Mouse (Mus musculus) midbrain, embryonic 12.5 days (tissue): ENCODE results near the gene Smad3. TPM values are rescaled to one million over a fixed set of nuclear protein-coding genes. Genes with fewer than 3 reads are reported as not detected.

Experiments
- ATAC-seq: fragments of 200-750 bp; cut with Nextera tagmentation; 2 replicates; pipeline ENCODE4 v1.8.0; 2017; ENCODE audit warnings: low read depth, moderate TSS enrichment, moderate library complexity; ENCODE audit not compliant: low FRiP score
- H3K27ac ChIP-seq: fragments of 300-500 bp; sonication (generic); replicated peaks from 2 replicates; pipeline ENCODE4 v1.5.1; 2016; ENCODE audit warnings: mild to moderate bottlenecking
- H3K27me3 ChIP-seq: fragments of 300-500 bp; sonication (generic); 2 replicates; pipeline ENCODE4 v1.6.1; 2016; ENCODE audit warnings: mild to moderate bottlenecking
- H3K36me3 ChIP-seq: fragments of 300-500 bp; sonication (generic); 2 replicates; pipeline ENCODE4 v1.6.1; 2016
- H3K4me1 ChIP-seq: fragments of 300-500 bp; sonication (generic); 2 replicates; pipeline ENCODE4 v1.6.1; 2016
- H3K4me2 ChIP-seq: fragments of 300-500 bp; sonication (generic); replicated peaks from 2 replicates; pipeline ENCODE4 v1.6.1; 2016; ENCODE audit warnings: mild to moderate bottlenecking, moderate library complexity
- H3K4me3 ChIP-seq: fragments of 300-500 bp; sonication (generic); 2 replicates; pipeline ENCODE4 v1.5.1; 2016; ENCODE audit warnings: mild to moderate bottlenecking
- H3K9ac ChIP-seq: fragments of 300-500 bp; sonication (generic); replicated peaks from 2 replicates; pipeline ENCODE4 v1.6.1; 2016; ENCODE audit warnings: mild to moderate bottlenecking, moderate library complexity
- H3K9me3 ChIP-seq: fragments of 300-500 bp; sonication (generic); 2 replicates; pipeline ENCODE4 v1.6.1; 2016; ENCODE audit warnings: mild to moderate bottlenecking
- WGBS: fragments of 180-500 bp; shearing (Covaris S2); methylation state at CpG from one replicate; pipeline ENCODE4 v1.1.7; 2016; 5-methylcytosine and 5-hydroxymethylcytosine counted together
- polyA plus RNA-seq: library from polyadenylated mRNA; unstranded; fragments of >200 nt; fragmentation: Nextera tagmentation; extraction: Ambion mirVana; gene quantifications from 2 replicates; pipeline ENCODE4 v1.2.1, GENCODE M21; 2016

Smad3 gene
- polyA plus RNA-seq, 1 experiment from 2014 or later: 31.2 TPM

- WGBS: 16% methylated on average over 7 of the region's 7 CpGs
- Histone ChIP-seq H3K27me3 (no peaks in the 10 kb centered on the region), H3K27ac (peak overlapping the region; percentile 76), H3K9me3 (no peaks in the 10 kb centered on the region), H3K9ac (no peak overlapping the region), H3K4me3 (no peak overlapping the region), H3K4me2 (0 out of 2 replicates have a peak overlapping the region, but pooled peaks have one; percentile 7), H3K36me3 (peaks cover 47% of the 10 kb centered on the region), H3K4me1 (peaks cover 32% of the 10 kb centered on the region)
- peak; percentile 30; the same call in 1 of the 2 replicates for ATAC-seq
These were observed 104.1 kb downstream of the Smad3 start for GRCm38 (mm10) chr9:63653666-63654065.

DNA sequence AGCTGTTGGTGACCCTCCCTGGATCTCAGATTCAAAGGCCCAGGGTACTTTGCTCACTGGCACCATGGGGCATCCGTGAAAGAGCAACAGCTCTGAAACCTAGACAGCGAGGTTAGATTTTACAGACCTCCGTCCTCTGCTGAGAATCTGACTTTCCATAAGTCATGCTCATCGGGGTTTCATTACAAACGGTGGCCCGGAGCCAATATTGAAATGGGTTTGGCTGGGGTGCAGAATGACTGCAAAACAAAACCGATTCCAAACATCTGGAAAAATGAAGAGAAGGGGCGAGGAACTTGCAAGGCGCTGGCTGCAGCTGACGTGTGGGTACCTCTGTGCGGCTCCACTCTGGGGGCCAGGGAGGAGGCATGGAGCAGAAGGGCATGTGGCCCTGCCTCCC lies 106.2 kb downstream of the Smad3 start:
- no peak for ATAC-seq
- Histone ChIP-seq H3K9ac (no peak overlapping the region), H3K36me3 (peaks cover 60% of the 10 kb centered on the region), H3K27ac (peak overlapping the region; percentile 30; the same call in 1 of the 2 replicates), H3K4me2 (no peak overlapping the region), H3K4me3 (no peak overlapping the region), H3K27me3 (no peaks in the 10 kb centered on the region), H3K4me1 (peaks cover 32% of the 10 kb centered on the region), H3K9me3 (no peaks in the 10 kb centered on the region)
- WGBS: 87% methylated on average over 11 of the region's 11 CpGs

DNA sequence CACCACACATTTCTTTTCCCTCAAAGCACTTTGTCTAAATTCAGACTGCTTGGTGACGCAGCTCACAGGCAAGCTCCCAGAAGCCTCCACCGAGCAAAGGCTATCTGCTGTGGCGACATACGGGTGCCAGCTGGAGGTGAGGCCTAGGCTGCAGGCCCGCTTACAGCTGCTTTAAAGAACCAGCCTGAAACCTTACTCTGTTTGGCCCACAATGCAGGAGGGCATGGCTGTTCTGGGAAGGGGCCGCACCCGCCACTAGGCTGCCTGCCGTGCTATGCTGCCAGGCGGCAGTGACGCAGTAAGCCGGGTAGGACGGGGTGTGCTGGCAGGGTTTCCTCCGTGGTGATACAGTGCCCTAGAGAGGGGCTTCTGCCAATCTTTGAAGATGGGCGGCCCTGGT lies 106.9 kb downstream of the Smad3 start:
- H3K36me3 ChIP-seq: peaks cover 63% of the 10 kb centered on the region
- ATAC-seq: no peak
- peaks cover 30% of the 10 kb centered on the region for H3K4me1 ChIP-seq
- no peak overlapping the region for H3K4me3 ChIP-seq
- H3K4me2 ChIP-seq: no peak overlapping the region
- H3K9ac ChIP-seq: no peak overlapping the region
- peak overlapping the region; percentile 30; the same call in 1 of the 2 replicates for H3K27ac ChIP-seq
- H3K9me3 ChIP-seq: no peaks in the 10 kb centered on the region
- no peaks in the 10 kb centered on the region for H3K27me3 ChIP-seq
- 90% methylated on average over 14 of the region's 14 CpGs for WGBS

- WGBS: 89% methylated on average over 8 of the region's 8 CpGs
- Histone ChIP-seq H3K4me1 (peaks cover 24% of the 10 kb centered on the region), H3K4me3 (no peak overlapping the region), H3K36me3 (peaks cover 55% of the 10 kb centered on the region), H3K9me3 (no peaks in the 10 kb centered on the region), H3K27me3 (no peaks in the 10 kb centered on the region), H3K9ac (no peak overlapping the region), H3K4me2 (no peak overlapping the region), H3K27ac (no peak overlapping the region)
- no peak for ATAC-seq
These were observed 107.8 kb downstream of the Smad3 start for GRCm38 (mm10) chr9:63649841-63650545.

DNA sequence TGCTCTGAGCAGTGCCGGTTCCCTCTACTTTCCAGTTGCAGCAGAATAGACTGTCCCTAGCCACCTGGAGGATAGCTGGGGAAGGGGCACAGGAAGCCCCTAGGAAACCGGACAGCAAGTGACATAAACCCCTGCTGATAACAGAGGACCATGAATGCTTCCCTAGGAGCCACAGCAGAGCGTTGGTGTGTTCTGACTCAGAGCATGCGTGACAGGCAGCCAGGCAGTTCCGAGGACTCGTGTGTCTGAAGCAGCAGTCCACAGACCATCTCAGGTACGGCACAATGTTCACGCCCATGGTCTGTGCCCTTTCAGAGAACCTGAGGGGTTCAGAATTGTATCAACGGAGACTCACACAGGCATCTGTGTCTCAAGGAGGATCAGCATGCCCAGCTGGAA lies 109.3 kb downstream of the Smad3 start:
- no peaks in the 10 kb centered on the region for H3K27me3 ChIP-seq
- no peak for ATAC-seq
- H3K4me3 ChIP-seq: no peak overlapping the region
- WGBS: 86% methylated on average over 9 of the region's 9 CpGs
- no peak overlapping the region for H3K9ac ChIP-seq
- H3K27ac ChIP-seq: no peak overlapping the region
- no peak overlapping the region for H3K4me2 ChIP-seq
- H3K4me1 ChIP-seq: peaks cover 12% of the 10 kb centered on the region
- H3K36me3 ChIP-seq: peaks cover 61% of the 10 kb centered on the region
- H3K9me3 ChIP-seq: no peaks in the 10 kb centered on the region

DNA sequence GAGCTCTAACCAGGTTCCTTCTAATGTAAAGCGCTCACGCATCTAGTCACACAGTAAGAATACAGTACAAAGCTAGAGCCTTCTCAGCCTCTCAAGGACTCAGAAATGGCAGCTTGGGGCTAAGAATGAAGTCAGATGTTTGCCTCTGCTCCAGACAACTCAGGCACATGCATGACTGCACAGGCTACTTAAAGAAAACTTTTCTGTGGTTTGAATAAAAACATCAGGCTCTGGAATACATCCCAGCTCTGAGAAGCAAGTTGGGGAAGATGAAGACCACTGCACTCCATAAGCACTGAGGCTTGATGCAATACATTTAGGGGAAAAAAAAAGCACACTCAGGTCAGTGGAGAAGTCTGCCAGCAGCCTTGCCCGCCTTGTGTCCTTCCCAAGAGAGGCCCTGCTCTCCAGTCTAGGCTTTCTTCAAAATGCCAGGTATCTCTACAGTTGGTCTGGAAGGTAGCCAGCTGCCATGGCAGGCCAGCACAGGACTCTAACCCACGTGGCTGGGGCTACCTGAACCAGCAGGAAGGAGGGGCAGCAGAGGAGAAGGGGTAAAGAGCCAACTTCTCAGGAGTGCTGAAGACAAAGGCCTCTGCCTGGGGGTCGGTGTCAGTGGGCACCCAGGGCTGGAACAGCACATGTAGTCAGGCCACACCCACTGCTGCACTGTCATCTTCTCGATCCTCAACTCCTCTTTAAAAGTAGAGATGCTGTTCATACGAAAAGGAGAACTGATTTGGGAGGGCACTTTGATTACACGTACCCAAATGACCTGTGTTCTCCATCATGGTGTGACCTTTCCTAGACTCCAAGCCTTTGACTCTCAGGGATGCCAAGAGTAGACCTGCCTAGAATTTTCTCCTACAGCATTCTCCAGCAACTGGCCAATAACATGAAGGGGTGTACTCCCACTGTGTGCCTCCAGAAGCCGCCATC lies 109.9 kb downstream of the Smad3 start:
- 87% methylated on average over 9 of the region's 9 CpGs for WGBS
- Histone ChIP-seq H3K4me3 (no peak overlapping the region), H3K27ac (peak overlapping the region; percentile 15; the same call in 1 of the 2 replicates), H3K4me2 (no peak overlapping the region), H3K36me3 (peaks cover 67% of the 10 kb centered on the region), H3K27me3 (no peaks in the 10 kb centered on the region), H3K9me3 (no peaks in the 10 kb centered on the region), H3K9ac (no peak overlapping the region), H3K4me1 (peaks cover 6% of the 10 kb centered on the region)
- no peak for ATAC-seq

DNA sequence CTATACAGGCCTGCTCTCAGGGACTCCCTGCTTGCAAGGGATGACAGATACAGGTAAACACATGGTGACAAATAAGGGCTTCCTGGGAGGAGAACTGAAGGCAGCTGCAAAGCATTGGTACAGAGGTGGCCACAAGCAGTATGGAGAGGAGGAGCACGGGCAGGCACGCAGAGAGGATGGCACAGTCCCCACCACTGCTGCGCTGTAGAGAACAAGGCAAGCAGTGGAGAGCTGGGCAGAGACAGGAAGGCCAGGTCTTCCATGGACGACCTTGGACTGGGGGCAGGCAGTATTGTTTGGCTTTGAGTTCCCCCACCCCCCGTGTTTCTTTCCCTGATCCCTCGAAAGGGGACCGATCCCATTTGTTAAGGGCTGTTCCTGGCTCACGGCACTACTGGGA lies 112.7 kb downstream of the Smad3 start:
- peaks cover 68% of the 10 kb centered on the region for H3K36me3 ChIP-seq
- 88% methylated on average over 8 of the region's 8 CpGs for WGBS

GRCm38 (mm10) chr9:63644011-63644410 lies 113.8 kb downstream of the Smad3 start:
- WGBS: 96% methylated on average over 6 of the region's 6 CpGs
- Histone ChIP-seq H3K9ac (no peak overlapping the region), H3K36me3 (peaks cover 66% of the 10 kb centered on the region), H3K9me3 (no peaks in the 10 kb centered on the region), H3K4me1 (no peaks in the 10 kb centered on the region), H3K4me3 (no peak overlapping the region), H3K27ac (no peak overlapping the region), H3K4me2 (no peak overlapping the region), H3K27me3 (no peaks in the 10 kb centered on the region)
- no peak for ATAC-seq

More for the DNA sequence above, 112.7 kb downstream of the Smad3 start:
- no peak for ATAC-seq
- H3K4me1 ChIP-seq: no peaks in the 10 kb centered on the region
- H3K4me3 ChIP-seq: no peak overlapping the region
- no peak overlapping the region for H3K4me2 ChIP-seq
- no peak overlapping the region for H3K9ac ChIP-seq
- no peak overlapping the region for H3K27ac ChIP-seq
- H3K27me3 ChIP-seq: no peaks in the 10 kb centered on the region
- no peaks in the 10 kb centered on the region for H3K9me3 ChIP-seq

- no peaks in the 10 kb centered on the region for H3K9me3 ChIP-seq
- WGBS: 90% methylated on average over 4 of the region's 4 CpGs
- no peak overlapping the region for H3K4me3 ChIP-seq
- no peaks in the 10 kb centered on the region for H3K27me3 ChIP-seq
- no peak for ATAC-seq
- H3K4me2 ChIP-seq: no peak overlapping the region
- peaks cover 57% of the 10 kb centered on the region for H3K36me3 ChIP-seq
- no peak overlapping the region for H3K27ac ChIP-seq
- H3K4me1 ChIP-seq: no peaks in the 10 kb centered on the region
- no peak overlapping the region for H3K9ac ChIP-seq
These were observed 115.7 kb downstream of the Smad3 start for GRCm38 (mm10) chr9:63641983-63642646.

DNA sequence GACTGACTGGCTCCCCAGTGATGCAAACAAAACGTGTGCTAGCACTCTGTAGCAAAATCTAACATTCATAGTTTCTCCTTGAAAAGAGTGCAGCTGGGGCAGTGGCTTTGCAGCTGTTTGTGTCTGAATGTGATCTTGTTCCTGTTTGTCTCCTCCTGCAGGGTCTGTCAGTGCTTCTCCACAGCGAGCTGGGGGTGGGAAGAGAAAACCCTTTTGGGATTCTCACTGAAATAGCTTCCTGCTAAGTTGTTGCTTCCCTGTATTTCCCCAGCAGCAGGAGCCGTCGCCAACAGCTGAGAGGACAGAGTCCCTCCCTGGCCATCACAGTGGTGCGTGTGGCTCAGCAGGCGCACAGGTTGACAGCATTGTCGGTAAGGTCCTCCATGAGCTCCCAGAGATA lies 121.7 kb downstream of the Smad3 start:
- no peak overlapping the region for H3K27ac ChIP-seq
- WGBS: 77% methylated on average over 7 of the region's 7 CpGs
- no peaks in the 10 kb centered on the region for H3K9me3 ChIP-seq
- H3K9ac ChIP-seq: no peak overlapping the region
- no peaks in the 10 kb centered on the region for H3K27me3 ChIP-seq
- peaks cover 13% of the 10 kb centered on the region for H3K4me1 ChIP-seq
- H3K4me3 ChIP-seq: no peak overlapping the region
- peaks cover 39% of the 10 kb centered on the region for H3K36me3 ChIP-seq
- H3K4me2 ChIP-seq: no peak overlapping the region
- no peak for ATAC-seq

GRCm38 (mm10) chr9:63633334-63633733 lies 124.5 kb downstream of the Smad3 start:
- 59% methylated on average over 7 of the region's 7 CpGs for WGBS
- no peaks in the 10 kb centered on the region for H3K9me3 ChIP-seq
- H3K27me3 ChIP-seq: no peaks in the 10 kb centered on the region
- H3K4me2 ChIP-seq: no peak overlapping the region
- no peak overlapping the region for H3K4me3 ChIP-seq
- no peak overlapping the region for H3K27ac ChIP-seq
- H3K9ac ChIP-seq: no peak overlapping the region
- H3K4me1 ChIP-seq: peaks cover 13% of the 10 kb centered on the region
- ATAC-seq: no peak
- peaks cover 33% of the 10 kb centered on the region for H3K36me3 ChIP-seq
